Mouse (Mus musculus) common myeloid progenitor, adult 5-6 weeks (primary cell): ENCODE measurements around the gene Cdhr2. TPM values are rescaled to one million over a fixed set of nuclear protein-coding genes. Genes with fewer than 3 reads are reported as not detected.

Experiments used
- ATAC-seq: replicated peaks from 2 replicates; pipeline ENCODE4 v1.8.0; 2016; ENCODE audit warnings: low read depth, mild to moderate bottlenecking, moderate TSS enrichment, inconsistent platforms; ENCODE audit not compliant: poor library complexity, severe bottlenecking
- total RNA-seq: library from RNA; stranded (forward); fragments of 200-1000, 187-1606 nt; gene quantifications from 2 replicates; pipeline ENCODE4 v1.2.3, GENCODE M21; 2017

Gene Cdhr2
- not detected in 2 replicates for total RNA-seq

- ATAC-seq, result no peak
These were observed at the start of gene Cdhr2 for GRCm38 (mm10) chr13:54701243-54701642. TSS of gene Cdhr2 (plus strand) at chr13:54701461.

- ATAC-seq, result no peak
These were observed 40.4 kb upstream of the Cdhr2 start for GRCm38 (mm10) chr13:54660877-54661276.

- ATAC-seq, result no peak
These were observed 39.9 kb upstream of the Cdhr2 start for GRCm38 (mm10) chr13:54661358-54661757.

GRCm38 (mm10) chr13:54663999-54664398 is 37.3 kb upstream of the Cdhr2 start:
- no peak for ATAC-seq

- ATAC-seq, result no peak
These were observed 36.8 kb upstream of the Cdhr2 start for GRCm38 (mm10) chr13:54664509-54664908.

- ATAC-seq, result no peak
These were observed 36.2 kb upstream of the Cdhr2 start for GRCm38 (mm10) chr13:54665062-54665461.

GRCm38 (mm10) chr13:54670491-54670890 is 30.8 kb upstream of the Cdhr2 start:
- ATAC-seq, result no peak

GRCm38 (mm10) chr13:54675895-54676590 is 25.2 kb upstream of the Cdhr2 start:
- no peak for ATAC-seq

GRCm38 (mm10) chr13:54678263-54678662 is 23.0 kb upstream of the Cdhr2 start:
- no peak for ATAC-seq

- 0 out of 2 replicates have a peak, but pooled peaks have one; percentile 26 for ATAC-seq
These were observed 20.9 kb upstream of the Cdhr2 start for GRCm38 (mm10) chr13:54680184-54680853.

GRCm38 (mm10) chr13:54681291-54681690 is 20.0 kb upstream of the Cdhr2 start:
- no peak for ATAC-seq

- no peak for ATAC-seq
These were observed 18.0 kb upstream of the Cdhr2 start for GRCm38 (mm10) chr13:54683301-54683700.

- ATAC-seq, result no peak
These were observed 16.9 kb upstream of the Cdhr2 start for GRCm38 (mm10) chr13:54684140-54684896.

GRCm38 (mm10) chr13:54685174-54685573 is 16.1 kb upstream of the Cdhr2 start:
- ATAC-seq, result no peak

GRCm38 (mm10) chr13:54686139-54687053 is 14.9 kb upstream of the Cdhr2 start:
- ATAC-seq, result no peak

GRCm38 (mm10) chr13:54687096-54687495 is 14.2 kb upstream of the Cdhr2 start:
- peak; percentile 59 for ATAC-seq

- peak; percentile 74 for ATAC-seq
These were observed 13.5 kb upstream of the Cdhr2 start for GRCm38 (mm10) chr13:54687575-54688424.

- ATAC-seq, result no peak
These were observed 11.0 kb upstream of the Cdhr2 start for GRCm38 (mm10) chr13:54690151-54690740.

- ATAC-seq, result no peak
These were observed 9.5 kb upstream of the Cdhr2 start for GRCm38 (mm10) chr13:54691737-54692136.
